Mouse (Mus musculus): ENCODE measurements around the gene Lelp1. TPM values are rescaled to one million over a fixed set of nuclear protein-coding genes. Genes with fewer than 3 reads are reported as not detected.
A peak's percentile ranks its signal among the peaks of the same experiment; 100 is the strongest.

Lelp1 gene
- total RNA-seq (2021), result not detected
- long read RNA-seq, experiment 1, result 0 reads
- long read RNA-seq, experiment 2, result 0 reads

- DNase-seq (ENCODE audit: low spot score in 2 of 2), result no peak
These were observed at the start of gene Lelp1 for GRCm38 (mm10) chr3:92142644-92143043. Lelp1 (minus strand) TSS chr3:92142744.

- no peak for DNase-seq (ENCODE audit: low spot score in 2 of 2)
These were observed 34.3 kb upstream of the Lelp1 start for GRCm38 (mm10) chr3:92176880-92177279.

- no peak for DNase-seq (ENCODE audit: low spot score in 2 of 2)
These were observed 27.3 kb upstream of the Lelp1 start for GRCm38 (mm10) chr3:92169847-92170246.

GRCm38 (mm10) chr3:92153322-92153721, 10.8 kb upstream of the Lelp1 start:
- peak in 1 of 2 experiments; percentile 8 for DNase-seq (ENCODE audit: low spot score in 2 of 2)

- no peak for DNase-seq (ENCODE audit: low spot score in 2 of 2)
These were observed 8.2 kb upstream of the Lelp1 start for GRCm38 (mm10) chr3:92150631-92151277.

GRCm38 (mm10) chr3:92147913-92148312, 5.4 kb upstream of the Lelp1 start:
- DNase-seq (ENCODE audit: low spot score in 2 of 2), result no peak

- DNase-seq (ENCODE audit: low spot score in 2 of 2), result no peak
These were observed 4.9 kb upstream of the Lelp1 start for GRCm38 (mm10) chr3:92147420-92147819.

GRCm38 (mm10) chr3:92123847-92124246, 18.7 kb downstream of the Lelp1 start, which contains the start of gene Prr9:
Prr9 (minus strand) TSS chr3:92123947.
- no peak for DNase-seq (ENCODE audit: low spot score in 2 of 2)

- no peak for DNase-seq (ENCODE audit: low spot score in 2 of 2)
These were observed 21.6 kb downstream of the Lelp1 start for GRCm38 (mm10) chr3:92120902-92121301.

GRCm38 (mm10) chr3:92117930-92118329, 24.6 kb downstream of the Lelp1 start:
- no peak for DNase-seq (ENCODE audit: low spot score in 2 of 2)

- DNase-seq (ENCODE audit: low spot score in 2 of 2), result no peak
These were observed 31.0 kb downstream of the Lelp1 start for GRCm38 (mm10) chr3:92111526-92111925.

- no peak for DNase-seq (ENCODE audit: low spot score in 2 of 2)
These were observed 31.8 kb downstream of the Lelp1 start for GRCm38 (mm10) chr3:92110790-92111189.

GRCm38 (mm10) chr3:92106582-92106981, 36.0 kb downstream of the Lelp1 start:
- no peak for DNase-seq (ENCODE audit: low spot score in 2 of 2)

Other genes starting within 250 kb of the Lelp1 start
- not detected for gene Pglyrp3, start 128.2 kb downstream of the Lelp1 start, total RNA-seq (2021)
- under 1 TPM; 0.22 to 0.28 TPM for gene Lor, start 59.6 kb downstream of the Lelp1 start, total RNA-seq (2021)
- not detected for gene Prr9, start 18.8 kb downstream of the Lelp1 start, total RNA-seq (2021)
- gene Sprr2a1, start 73.1 kb upstream of the Lelp1 start, total RNA-seq (2021), result not detected
- gene Sprr2a2, start 73.2 kb upstream of the Lelp1 start, total RNA-seq (2021), result not detected
- gene Sprr2a3, start 142.7 kb upstream of the Lelp1 start, total RNA-seq (2021), result not detected
- not detected for gene Sprr2b, start 173.9 kb upstream of the Lelp1 start, total RNA-seq (2021)
- gene Sprr2d, start 196.4 kb upstream of the Lelp1 start, total RNA-seq (2021), result not detected
- gene Sprr2e, start 209.4 kb upstream of the Lelp1 start, total RNA-seq (2021), result not detected
- gene Sprr2f, start 222.4 kb upstream of the Lelp1 start, total RNA-seq (2021), result not detected
- not detected for gene Sprr2h, start 242.9 kb upstream of the Lelp1 start, total RNA-seq (2021)

Data from adrenal gland, postnatal 4 days (tissue).